Mouse (Mus musculus) stomach, embryonic 16.5 days (tissue): ENCODE results near the gene Cdca4. TPM values are rescaled to one million over a fixed set of nuclear protein-coding genes. Genes with fewer than 3 reads are reported as not detected.
A peak's percentile ranks its signal among the peaks of the same experiment; 100 is the strongest.

Experiments
- ATAC-seq: fragments of 200-750 bp; cut with Nextera tagmentation; 2 replicates; pipeline ENCODE4 v1.8.0; 2017; ENCODE audit warnings: moderate number of reproducible peaks, moderate TSS enrichment; ENCODE audit not compliant: insufficient read depth, low FRiP score
- H3K27ac ChIP-seq: fragments of 300-500 bp; sonication (generic); 2 replicates; pipeline ENCODE4 v1.5.1; 2014; ENCODE audit warnings: low read length
- H3K27me3 ChIP-seq: fragments of 300-500 bp; sonication (generic); 2 replicates; pipeline ENCODE4 v1.6.1; 2014; ENCODE audit warnings: low read length, control low read depth, mixed read lengths; ENCODE audit not compliant: control insufficient read depth, insufficient read depth
- H3K36me3 ChIP-seq: fragments of 300-500 bp; sonication (generic); 2 replicates; pipeline ENCODE4 v1.6.1; 2014; ENCODE audit warnings: low read length; ENCODE audit not compliant: control insufficient read depth, insufficient read depth
- H3K4me1 ChIP-seq: fragments of 300-500 bp; sonication (generic); 2 replicates; pipeline ENCODE4 v1.6.1; 2014; ENCODE audit warnings: low read length, control low read depth, mixed read lengths; ENCODE audit not compliant: control insufficient read depth, insufficient read depth
- H3K4me2 ChIP-seq: fragments of 300-500 bp; sonication (generic); 2 replicates; pipeline ENCODE4 v1.6.1; 2014; ENCODE audit warnings: low read depth, low read length, mixed read lengths
- H3K4me3 ChIP-seq: fragments of 300-500 bp; sonication (generic); replicated peaks from 2 replicates; pipeline ENCODE4 v1.5.1; 2014; ENCODE audit warnings: mild to moderate bottlenecking, low read length
- H3K9ac ChIP-seq: fragments of 300-500 bp; sonication (generic); 2 replicates; pipeline ENCODE4 v1.6.1; 2014; ENCODE audit warnings: low read length
- H3K9me3 ChIP-seq: fragments of 300-500 bp; sonication (generic); replicated peaks from 2 replicates; pipeline ENCODE4 v1.6.1; 2016; ENCODE audit warnings: low read length, control low read depth; ENCODE audit not compliant: control insufficient read depth
- WGBS: fragments of 180-500 bp; shearing (Covaris S2); extraction: QIAGEN DNeasy Blood & Tissue Kit; methylation state at CpG from one replicate; pipeline ENCODE4 v1.1.7; 2014; 5-methylcytosine and 5-hydroxymethylcytosine counted together
- polyA plus RNA-seq: library from polyadenylated mRNA; unstranded; fragments of >200 nt; fragmentation: Nextera tagmentation; extraction: Ambion mirVana; gene quantifications from 2 replicates; pipeline ENCODE4 v1.2.1, GENCODE M21; 2015

Cdca4 gene
- polyA plus RNA-seq, 1 experiment from 2014 or later, result 87.9 TPM

- Histone ChIP-seq H3K9ac (no peak overlapping the region), H3K4me2 (no peak overlapping the region), H3K4me3 (no peak overlapping the region), H3K36me3 (0 out of 2 replicates have a peak, but pooled peaks cover 4% of the 10 kb centered on the region), H3K9me3 (no peaks in the 10 kb centered on the region), H3K27ac (no peak overlapping the region), H3K4me1 (peaks cover 15% of the 10 kb centered on the region), H3K27me3 (no peaks in the 10 kb centered on the region)
- 95% methylated on average over 5 of the region's 5 CpGs for WGBS
- ATAC-seq, result no peak
Measured at GRCm38 (mm10) chr12:112832411-112832810, 3.2 kb upstream of the Cdca4 start.

DNA sequence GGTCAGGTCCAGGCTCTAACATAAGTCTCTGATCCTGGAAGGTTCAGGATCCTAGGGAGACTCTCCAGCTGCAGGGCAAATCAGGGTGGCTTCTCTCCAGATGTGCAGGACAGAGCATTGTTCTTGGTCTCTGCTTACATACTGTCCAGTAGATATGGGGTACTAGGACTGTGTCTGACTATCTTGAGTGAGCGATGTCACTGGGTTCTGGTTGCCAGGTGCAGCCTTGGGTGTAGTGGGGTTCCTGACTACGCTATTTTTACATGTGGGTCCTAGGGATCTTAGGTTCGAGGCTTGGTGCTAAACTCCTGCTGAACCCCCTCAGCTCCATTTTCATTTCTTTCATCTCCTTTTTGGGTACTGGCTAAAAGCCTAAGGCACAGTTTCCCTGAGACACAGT, 1.3 kb upstream of the Cdca4 start:
- H3K9ac ChIP-seq, result peak overlapping the region; percentile 86
- no peak overlapping the region for H3K27ac ChIP-seq
- H3K9me3 ChIP-seq, result no peaks in the 10 kb centered on the region
- ATAC-seq, result no peak
- H3K36me3 ChIP-seq, result 0 out of 2 replicates have a peak, but pooled peaks cover 4% of the 10 kb centered on the region
- 78% methylated on average over 3 of the region's 3 CpGs for WGBS
- H3K27me3 ChIP-seq, result no peaks in the 10 kb centered on the region
- peaks cover 26% of the 10 kb centered on the region for H3K4me1 ChIP-seq
- H3K4me3 ChIP-seq, result peak overlapping the region; percentile 94
- peak overlapping the region; percentile 82 for H3K4me2 ChIP-seq

- Histone ChIP-seq H3K27ac (peak overlapping the region; percentile 80), H3K4me2 (peak overlapping the region; percentile 82), H3K9ac (peak overlapping the region; percentile 86), H3K36me3 (0 out of 2 replicates have a peak, but pooled peaks cover 4% of the 10 kb centered on the region), H3K27me3 (no peaks in the 10 kb centered on the region), H3K9me3 (no peaks in the 10 kb centered on the region), H3K4me3 (peak overlapping the region; percentile 94), H3K4me1 (peaks cover 26% of the 10 kb centered on the region)
- no peak for ATAC-seq
- WGBS, result 20% methylated on average over 2 of the region's 2 CpGs
Measured at GRCm38 (mm10) chr12:112830141-112830540, 918 bp upstream of the Cdca4 start.

GRCm38 (mm10) chr12:112828501-112829243, 551 bp downstream of the Cdca4 start:
- Histone ChIP-seq H3K27ac (peak overlapping the region; percentile 93), H3K36me3 (0 out of 2 replicates have a peak, but pooled peaks cover 4% of the 10 kb centered on the region), H3K27me3 (no peaks in the 10 kb centered on the region), H3K9me3 (no peaks in the 10 kb centered on the region), H3K4me3 (peak overlapping the region; percentile 94), H3K9ac (peak overlapping the region; percentile 98), H3K4me2 (peak overlapping the region; percentile 71), H3K4me1 (peaks cover 40% of the 10 kb centered on the region)
- WGBS, result under 1% methylated on average over 42 of the region's 51 CpGs
- ATAC-seq, result peak; percentile 83

DNA sequence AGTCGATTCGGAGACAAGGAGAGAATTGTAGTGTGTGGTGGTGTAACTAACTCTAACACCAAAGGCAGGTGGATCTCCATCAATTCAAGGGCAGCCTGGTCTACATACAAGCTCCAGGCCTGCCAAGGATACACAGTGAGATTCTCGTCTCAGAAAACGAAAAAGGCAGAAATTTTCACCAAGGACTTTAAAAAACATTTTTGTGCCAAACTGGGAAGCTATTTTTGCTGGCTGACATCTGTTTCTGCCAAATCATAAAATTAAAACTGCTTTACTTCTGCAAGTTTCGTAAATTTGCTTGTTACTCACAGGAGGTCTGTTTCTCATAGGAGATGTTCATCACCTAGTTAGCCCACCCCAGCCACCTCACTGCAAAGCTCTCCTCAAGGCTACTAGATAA, 3.3 kb downstream of the Cdca4 start:
- H3K4me2 ChIP-seq, result no peak overlapping the region
- no peak overlapping the region for H3K4me3 ChIP-seq
- H3K9me3 ChIP-seq, result no peaks in the 10 kb centered on the region
- H3K9ac ChIP-seq, result peak overlapping the region; percentile 36; the same call in 1 of the 2 replicates
- WGBS, result 80% methylated on average over 5 of the region's 5 CpGs
- H3K27ac ChIP-seq, result no peak overlapping the region
- 0 out of 2 replicates have a peak, but pooled peaks cover 3% of the 10 kb centered on the region for H3K36me3 ChIP-seq
- no peak for ATAC-seq
- no peaks in the 10 kb centered on the region for H3K27me3 ChIP-seq
- H3K4me1 ChIP-seq, result peaks cover 51% of the 10 kb centered on the region

- Histone ChIP-seq H3K4me1 (peaks cover 44% of the 10 kb centered on the region), H3K36me3 (peaks cover 17% of the 10 kb centered on the region), H3K27ac (peak overlapping the region; percentile 68), H3K9ac (peak overlapping the region; percentile 47), H3K27me3 (no peaks in the 10 kb centered on the region), H3K4me3 (no peak overlapping the region), H3K4me2 (no peak overlapping the region), H3K9me3 (no peaks in the 10 kb centered on the region)
- no peak for ATAC-seq
- whole genome bisulfite sequencing, result 60% methylated on average over 4 of the region's 4 CpGs
Measured at GRCm38 (mm10) chr12:112823221-112823620, 6.0 kb downstream of the Cdca4 start.

DNA sequence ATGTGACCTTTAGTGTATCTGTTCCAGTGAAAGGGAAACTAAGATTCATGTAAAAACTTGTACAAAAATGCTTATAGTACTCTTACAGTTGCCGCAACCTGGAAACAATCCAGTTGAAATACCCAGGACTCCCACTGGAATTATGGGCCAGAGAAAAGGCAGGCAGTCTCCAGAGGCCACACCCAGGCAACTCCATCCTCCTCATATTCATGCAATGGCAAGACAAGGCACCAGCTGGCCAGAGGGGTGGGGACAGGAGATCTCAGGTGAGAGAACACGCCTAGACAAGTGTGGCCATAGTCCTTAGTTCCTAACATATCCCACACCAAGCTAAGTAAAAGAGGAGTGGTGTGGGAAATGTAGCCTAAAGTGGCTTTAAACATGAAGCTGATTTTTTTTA, 6.5 kb downstream of the Cdca4 start:
- ATAC-seq, result peak; percentile 70; the same call in 1 of the 2 replicates
- Histone ChIP-seq H3K27ac (no peak overlapping the region; the same call in 1 of the 2 replicates), H3K4me3 (no peak overlapping the region), H3K27me3 (no peaks in the 10 kb centered on the region), H3K4me2 (no peak overlapping the region), H3K9me3 (no peaks in the 10 kb centered on the region), H3K4me1 (peaks cover 39% of the 10 kb centered on the region), H3K36me3 (peaks cover 21% of the 10 kb centered on the region), H3K9ac (no peak overlapping the region)
- WGBS, result 65% methylated on average over 2 of the region's 2 CpGs

- Histone ChIP-seq H3K9ac (no peak overlapping the region), H3K27ac (peak overlapping the region; percentile 53), H3K36me3 (peaks cover 21% of the 10 kb centered on the region), H3K4me1 (peaks cover 32% of the 10 kb centered on the region), H3K4me2 (no peak overlapping the region), H3K27me3 (no peaks in the 10 kb centered on the region), H3K4me3 (no peak overlapping the region), H3K9me3 (no peaks in the 10 kb centered on the region)
- 76% methylated on average over 4 of the region's 4 CpGs for WGBS
- ATAC-seq, result no peak
Measured at GRCm38 (mm10) chr12:112821974-112822373, 7.2 kb downstream of the Cdca4 start.

GRCm38 (mm10) chr12:112821216-112821615, 8.0 kb downstream of the Cdca4 start:
- peaks cover 21% of the 10 kb centered on the region for H3K36me3 ChIP-seq
- H3K27ac ChIP-seq, result no peak overlapping the region; the same call in 1 of the 2 replicates

More at GRCm38 (mm10) chr12:112821216-112821615, 8.0 kb downstream of the Cdca4 start:
- H3K4me1 ChIP-seq, result peaks cover 28% of the 10 kb centered on the region
- no peaks in the 10 kb centered on the region for H3K27me3 ChIP-seq
- no peak overlapping the region for H3K4me3 ChIP-seq
- H3K4me2 ChIP-seq, result no peak overlapping the region
- no peak for ATAC-seq
- WGBS, result 74% methylated on average over 1 of the region's 1 CpGs
- no peaks in the 10 kb centered on the region for H3K9me3 ChIP-seq
- no peak overlapping the region for H3K9ac ChIP-seq
